Mouse (Mus musculus) limb, embryonic 12.5 days (tissue): ENCODE measurements at regions not wholly inside any gene's neighbourhood (a gene's known extent, or its start where the extent isn't known, plus 50 kb on each side); places are given as distances from the start of the nearest gene placed in this dataset.

ENCODE experiments used
- ATAC-seq: fragments of 200-750 bp; cut with Nextera tagmentation; 2 replicates; pipeline ENCODE4 v1.8.0; 2017; ENCODE audit warnings: low read depth, moderate TSS enrichment; ENCODE audit not compliant: insufficient number of reproducible peaks, insufficient read depth, low FRiP score, low TSS enrichment
- H3K27ac ChIP-seq: fragments of 300-500 bp; sonication (generic); 2 replicates; pipeline ENCODE4 v1.5.1; 2016; ENCODE audit warnings: mild to moderate bottlenecking, moderate library complexity
- H3K27me3 ChIP-seq: fragments of 300-500 bp; sonication (generic); 2 replicates; pipeline ENCODE4 v1.6.1; 2016; ENCODE audit warnings: mild to moderate bottlenecking, moderate library complexity
- H3K36me3 ChIP-seq: fragments of 300-500 bp; sonication (generic); 2 replicates; pipeline ENCODE4 v1.6.1; 2016; ENCODE audit warnings: mild to moderate bottlenecking, moderate library complexity
- H3K4me1 ChIP-seq: fragments of 300-500 bp; sonication (generic); replicated peaks from 2 replicates; pipeline ENCODE4 v1.6.1; 2016
- H3K4me2 ChIP-seq: fragments of 300-500 bp; sonication (generic); 2 replicates; pipeline ENCODE4 v1.6.1; 2016; ENCODE audit warnings: mild to moderate bottlenecking, moderate library complexity
- H3K4me3 ChIP-seq: fragments of 300-500 bp; sonication (generic); replicated peaks from 2 replicates; pipeline ENCODE4 v1.5.1; 2016; ENCODE audit warnings: mild to moderate bottlenecking
- H3K9ac ChIP-seq: fragments of 300-500 bp; sonication (generic); replicated peaks from 2 replicates; pipeline ENCODE4 v1.6.1; 2016; ENCODE audit warnings: mild to moderate bottlenecking, moderate library complexity
- H3K9me3 ChIP-seq: fragments of 300-500 bp; sonication (generic); 2 replicates; pipeline ENCODE4 v1.6.1; 2016; ENCODE audit warnings: mild to moderate bottlenecking, moderate library complexity
- WGBS: fragments of 180-500 bp; shearing (Covaris S2); methylation state at CpG from one replicate; pipeline ENCODE4 v1.1.7; 2016; 5-methylcytosine and 5-hydroxymethylcytosine counted together

GRCm38 (mm10) chr11:45750249-45750648 lies 101.6 kb upstream of the Clint1 start:
- no peak overlapping the region for H3K27ac ChIP-seq
- H3K9me3 ChIP-seq, result no peaks in the 10 kb centered on the region
- H3K9ac ChIP-seq, result no peak overlapping the region
- H3K4me1 ChIP-seq, result peaks cover 21% of the 10 kb centered on the region
- ATAC-seq, result no peak
- H3K4me3 ChIP-seq, result no peak overlapping the region
- 73% methylated on average over 2 of the region's 2 CpGs for WGBS
- no peaks in the 10 kb centered on the region for H3K27me3 ChIP-seq
- no peaks in the 10 kb centered on the region for H3K36me3 ChIP-seq
- H3K4me2 ChIP-seq, result no peak overlapping the region

DNA sequence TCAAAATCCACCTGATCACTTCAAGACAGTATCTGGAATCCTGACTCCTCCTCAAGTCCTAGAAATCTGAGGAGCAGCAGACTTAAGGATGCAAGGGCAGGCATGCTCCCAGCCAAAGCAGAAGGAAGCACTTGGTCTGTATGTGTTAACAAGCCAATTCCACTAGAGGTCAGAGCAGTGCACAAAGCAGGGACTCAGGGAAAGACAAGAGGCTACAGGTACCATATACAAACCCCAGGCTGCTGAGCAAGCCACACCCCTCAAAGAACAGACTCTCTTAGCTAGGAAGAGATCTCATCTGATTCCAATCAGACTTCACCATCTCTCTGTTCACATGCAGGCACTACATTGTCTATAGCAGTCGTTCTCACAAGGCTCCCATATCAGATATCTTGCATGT lies 99.6 kb upstream of the Clint1 start:
- H3K4me2 ChIP-seq, result no peak overlapping the region
- H3K9me3 ChIP-seq, result no peaks in the 10 kb centered on the region
- H3K9ac ChIP-seq, result no peak overlapping the region
- H3K27me3 ChIP-seq, result no peaks in the 10 kb centered on the region
- no peak overlapping the region for H3K4me3 ChIP-seq
- WGBS, result 39% methylated on average over 1 of the region's 1 CpGs
- H3K4me1 ChIP-seq, result peaks cover 21% of the 10 kb centered on the region
- peak; percentile 52; the same call in 1 of the 2 replicates for ATAC-seq
- no peaks in the 10 kb centered on the region for H3K36me3 ChIP-seq
- H3K27ac ChIP-seq, result no peak overlapping the region

- Histone ChIP-seq H3K4me3 (no peak overlapping the region), H3K4me1 (peaks cover 21% of the 10 kb centered on the region), H3K9me3 (no peaks in the 10 kb centered on the region), H3K36me3 (no peaks in the 10 kb centered on the region), H3K4me2 (no peak overlapping the region), H3K27ac (no peak overlapping the region), H3K27me3 (no peaks in the 10 kb centered on the region), H3K9ac (no peak overlapping the region)
- no peak for ATAC-seq
- WGBS, result 67% methylated on average over 2 of the region's 2 CpGs
These were observed 99.1 kb upstream of the Clint1 start for GRCm38 (mm10) chr11:45752791-45753190.

GRCm38 (mm10) chr11:45767081-45767480 lies 84.8 kb upstream of the Clint1 start:
- Histone ChIP-seq H3K36me3 (no peaks in the 10 kb centered on the region), H3K9ac (no peak overlapping the region), H3K27me3 (no peaks in the 10 kb centered on the region), H3K4me3 (no peak overlapping the region), H3K9me3 (peaks cover 7% of the 10 kb centered on the region; the same call in 1 of the 2 replicates), H3K4me1 (no peaks in the 10 kb centered on the region), H3K4me2 (no peak overlapping the region), H3K27ac (no peak overlapping the region)
- 81% methylated on average over 4 of the region's 4 CpGs for WGBS
- ATAC-seq, result no peak

GRCm38 (mm10) chr11:45782435-45782834 lies 69.4 kb upstream of the Clint1 start:
- Histone ChIP-seq H3K9me3 (no peaks in the 10 kb centered on the region), H3K9ac (no peak overlapping the region), H3K27me3 (no peaks in the 10 kb centered on the region), H3K4me3 (no peak overlapping the region), H3K4me1 (no peaks in the 10 kb centered on the region), H3K36me3 (no peaks in the 10 kb centered on the region), H3K4me2 (no peak overlapping the region), H3K27ac (no peak overlapping the region)
- ATAC-seq, result no peak
- WGBS, result 84% methylated on average over 4 of the region's 4 CpGs

DNA sequence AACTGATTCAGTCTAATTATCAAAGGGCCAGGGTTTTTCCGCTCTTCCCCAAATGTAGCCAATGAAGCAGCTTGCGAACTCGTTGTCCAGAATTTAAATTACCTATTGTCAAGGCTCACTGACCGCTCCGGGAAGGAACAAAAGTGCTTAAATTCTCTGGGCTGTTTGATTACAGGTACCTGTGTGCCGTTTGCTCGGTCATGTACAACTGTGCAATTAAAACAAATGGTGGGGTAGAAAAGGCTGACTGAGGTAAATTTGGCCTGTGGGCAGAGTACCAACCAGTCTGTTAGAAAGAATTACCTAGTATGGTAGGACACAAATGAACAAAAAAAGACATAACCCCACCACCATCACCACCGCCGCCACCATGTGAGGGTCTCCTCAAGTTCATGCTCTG lies 66.0 kb upstream of the Clint1 start:
- H3K36me3 ChIP-seq, result no peaks in the 10 kb centered on the region
- no peaks in the 10 kb centered on the region for H3K27me3 ChIP-seq
- 87% methylated on average over 9 of the region's 9 CpGs for WGBS
- H3K4me3 ChIP-seq, result no peak overlapping the region
- no peak overlapping the region for H3K4me2 ChIP-seq
- no peaks in the 10 kb centered on the region for H3K4me1 ChIP-seq
- H3K27ac ChIP-seq, result no peak overlapping the region
- no peak overlapping the region for H3K9ac ChIP-seq
- no peak for ATAC-seq
- peaks cover 3% of the 10 kb centered on the region; the same call in 1 of the 2 replicates for H3K9me3 ChIP-seq

GRCm38 (mm10) chr11:45787408-45787807 lies 64.4 kb upstream of the Clint1 start:
- 94% methylated on average over 5 of the region's 5 CpGs for WGBS
- H3K4me2 ChIP-seq, result no peak overlapping the region
- H3K27me3 ChIP-seq, result no peaks in the 10 kb centered on the region
- peaks cover 3% of the 10 kb centered on the region; the same call in 1 of the 2 replicates for H3K9me3 ChIP-seq
- no peak overlapping the region for H3K27ac ChIP-seq
- ATAC-seq, result no peak
- H3K4me1 ChIP-seq, result no peaks in the 10 kb centered on the region
- H3K36me3 ChIP-seq, result no peaks in the 10 kb centered on the region
- H3K4me3 ChIP-seq, result no peak overlapping the region
- H3K9ac ChIP-seq, result no peak overlapping the region

DNA sequence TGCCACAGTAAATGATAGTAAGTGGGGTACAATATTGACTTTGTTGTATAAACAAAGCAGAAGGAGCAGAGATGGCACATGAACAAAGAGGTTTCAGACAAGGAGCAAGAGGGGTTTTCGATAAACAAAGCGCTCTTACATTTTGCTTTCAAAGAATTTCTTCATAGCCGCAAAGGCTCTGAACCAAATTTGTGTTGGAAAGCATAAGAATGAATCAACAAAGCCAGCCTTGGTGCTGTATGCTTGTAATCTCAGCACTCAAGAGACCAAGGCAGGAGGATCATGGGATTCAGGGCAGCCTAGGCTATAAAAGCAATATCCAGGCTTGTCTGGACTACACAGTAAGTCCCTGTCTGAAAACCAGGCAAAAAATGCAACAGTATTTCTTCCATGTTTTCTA lies 62.0 kb upstream of the Clint1 start:
- Histone ChIP-seq H3K4me2 (no peak overlapping the region), H3K27ac (no peak overlapping the region), H3K9ac (no peak overlapping the region), H3K4me3 (no peak overlapping the region), H3K4me1 (no peaks in the 10 kb centered on the region), H3K9me3 (peaks cover 3% of the 10 kb centered on the region; the same call in 1 of the 2 replicates), H3K36me3 (no peaks in the 10 kb centered on the region), H3K27me3 (no peaks in the 10 kb centered on the region)
- ATAC-seq, result no peak
- WGBS, result 95% methylated on average over 3 of the region's 3 CpGs

- H3K27me3 ChIP-seq, result no peaks in the 10 kb centered on the region
- peaks cover under 1% of the 10 kb centered on the region; the same call in 1 of the 2 replicates for H3K4me1 ChIP-seq
- no peak overlapping the region for H3K4me3 ChIP-seq
- ATAC-seq, result no peak
- WGBS, result 86% methylated on average over 8 of the region's 8 CpGs
- peaks cover 3% of the 10 kb centered on the region; the same call in 1 of the 2 replicates for H3K9me3 ChIP-seq
- H3K27ac ChIP-seq, result no peak overlapping the region
- H3K9ac ChIP-seq, result no peak overlapping the region
- no peak overlapping the region for H3K4me2 ChIP-seq
- no peaks in the 10 kb centered on the region for H3K36me3 ChIP-seq
These were observed 61.3 kb upstream of the Clint1 start for GRCm38 (mm10) chr11:45790504-45790903.

DNA sequence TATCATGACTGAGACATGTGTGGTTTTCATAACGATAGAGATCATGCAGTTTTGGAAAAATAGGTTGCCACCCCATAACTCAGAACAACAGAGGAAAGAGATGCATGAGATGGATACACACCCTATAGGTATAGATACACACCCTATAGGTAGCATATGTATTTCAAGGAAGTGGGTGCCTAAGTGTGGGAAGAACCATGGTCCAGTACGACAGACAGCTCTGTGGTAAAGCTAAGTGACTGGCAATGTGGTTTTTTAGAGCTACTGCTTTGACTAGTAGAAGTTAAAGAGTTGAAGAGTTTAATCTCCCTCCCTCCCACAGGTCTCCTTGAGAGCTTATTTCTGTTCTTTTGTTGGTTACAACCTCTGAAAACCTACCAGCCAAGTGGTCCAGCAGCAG lies 60.2 kb upstream of the Clint1 start:
- H3K9me3 ChIP-seq, result peaks cover 3% of the 10 kb centered on the region; the same call in 1 of the 2 replicates
- no peak for ATAC-seq
- no peak overlapping the region for H3K4me2 ChIP-seq
- H3K27ac ChIP-seq, result no peak overlapping the region
- WGBS, result 83% methylated on average over 2 of the region's 2 CpGs
- H3K27me3 ChIP-seq, result no peaks in the 10 kb centered on the region
- no peak overlapping the region for H3K9ac ChIP-seq
- no peak overlapping the region for H3K4me3 ChIP-seq
- no peaks in the 10 kb centered on the region for H3K36me3 ChIP-seq
- H3K4me1 ChIP-seq, result peaks cover 5% of the 10 kb centered on the region; the same call in 1 of the 2 replicates

DNA sequence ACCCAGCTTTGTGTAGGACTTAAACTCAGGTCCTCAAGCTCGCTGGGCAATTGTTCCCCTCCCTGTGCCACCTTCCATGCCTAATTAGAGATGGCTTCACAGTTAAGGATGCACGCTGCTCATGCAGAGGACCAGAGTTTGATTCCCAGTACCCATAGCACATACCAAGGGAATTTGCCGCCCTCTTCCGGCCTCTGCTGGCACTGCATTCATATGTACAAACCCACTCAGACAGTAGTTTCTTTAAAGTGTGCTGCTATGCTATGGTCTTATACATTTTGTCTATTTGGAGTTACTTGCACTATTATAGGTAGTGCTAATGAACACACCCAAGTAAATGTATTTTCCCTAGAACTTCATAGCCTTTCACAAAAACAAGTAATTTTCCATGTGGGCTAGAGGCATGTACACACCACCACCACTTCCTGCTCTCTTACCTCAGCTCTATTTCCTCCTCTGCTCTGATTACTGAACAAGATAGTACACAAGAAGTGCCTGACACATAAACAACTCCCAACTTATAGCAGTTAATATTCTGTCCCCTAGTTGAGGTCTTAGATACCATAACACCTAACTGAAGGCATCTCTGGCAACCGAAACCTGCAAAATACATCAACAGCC lies 57.4 kb upstream of the Clint1 start:
- H3K9ac ChIP-seq, result no peak overlapping the region
- H3K27me3 ChIP-seq, result no peaks in the 10 kb centered on the region
- ATAC-seq, result no peak
- no peaks in the 10 kb centered on the region for H3K9me3 ChIP-seq
- H3K36me3 ChIP-seq, result no peaks in the 10 kb centered on the region
- WGBS, result 70% methylated on average over 5 of the region's 5 CpGs
- peaks cover 14% of the 10 kb centered on the region for H3K4me1 ChIP-seq
- H3K4me3 ChIP-seq, result no peak overlapping the region
- H3K27ac ChIP-seq, result no peak overlapping the region
- H3K4me2 ChIP-seq, result no peak overlapping the region

DNA sequence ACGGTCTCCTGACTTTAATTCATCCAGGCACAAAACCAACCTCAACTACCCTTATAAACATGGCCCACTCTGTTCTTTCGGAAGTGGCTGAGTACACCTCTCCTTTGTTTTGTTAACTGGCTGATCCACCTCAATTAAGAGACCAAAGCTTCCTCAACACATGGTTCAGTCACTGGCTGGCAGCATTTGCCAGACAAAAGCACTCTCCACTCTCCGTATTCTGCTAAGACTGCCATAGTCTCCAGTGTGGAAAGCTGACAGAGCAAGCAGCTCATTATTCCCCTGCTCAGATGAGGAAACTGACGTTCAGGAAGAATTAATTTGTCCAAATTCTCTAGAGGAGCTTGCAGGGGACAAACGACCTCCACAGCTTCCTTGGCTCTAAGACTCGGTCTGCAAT lies 56.5 kb upstream of the Clint1 start:
- ATAC-seq, result no peak
- no peak overlapping the region for H3K4me3 ChIP-seq
- no peaks in the 10 kb centered on the region for H3K27me3 ChIP-seq
- WGBS, result 47% methylated on average over 6 of the region's 6 CpGs
- no peaks in the 10 kb centered on the region for H3K9me3 ChIP-seq
- peaks cover 22% of the 10 kb centered on the region for H3K4me1 ChIP-seq
- H3K4me2 ChIP-seq, result no peak overlapping the region
- peak overlapping the region; percentile 64; the same call in 1 of the 2 replicates for H3K27ac ChIP-seq
- H3K36me3 ChIP-seq, result no peaks in the 10 kb centered on the region
- no peak overlapping the region for H3K9ac ChIP-seq
